Mouse (Mus musculus) lung, postnatal 0 days (tissue): ENCODE measurements around the gene Rsrp1.

ENCODE experiments used
- CTCF ChIP-seq: IDR thresholded peaks from 2 replicates; pipeline ENCODE4 v1.5.1; 2016; ENCODE audit warnings: antibody characterized with exemption, mild to moderate bottlenecking
- EP300 ChIP-seq: IDR thresholded peaks from 2 replicates; pipeline ENCODE4 v1.6.1; 2016; ENCODE audit warnings: antibody characterized with exemption, mild to moderate bottlenecking, control low read depth

DNA sequence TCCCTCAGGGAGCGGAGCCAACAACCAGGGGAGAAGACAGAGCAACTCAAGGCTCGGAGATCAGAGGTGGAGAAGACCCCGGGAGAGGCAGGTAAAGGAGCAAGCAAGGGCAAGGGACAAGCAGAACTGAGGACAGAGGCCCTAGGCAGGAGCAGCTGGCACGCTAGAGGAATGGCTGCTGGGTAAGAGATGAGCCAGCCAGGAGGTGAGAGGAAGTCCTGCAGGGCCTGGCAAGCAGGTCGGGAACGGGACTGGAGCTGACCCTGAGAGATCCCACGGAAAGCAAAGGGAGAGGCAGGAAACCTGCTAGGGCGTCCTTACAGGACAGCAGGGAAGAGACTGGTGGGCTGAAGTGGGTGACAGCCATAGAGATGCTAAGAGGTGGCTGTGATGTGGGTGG lies 22.3 kb upstream of the Rsrp1 start:
- TF ChIP-seq CTCF (no peak), EP300 (no peak)
